ENCODE assay signal across 9 mouse cellular contexts in the genomic region with DNA sequence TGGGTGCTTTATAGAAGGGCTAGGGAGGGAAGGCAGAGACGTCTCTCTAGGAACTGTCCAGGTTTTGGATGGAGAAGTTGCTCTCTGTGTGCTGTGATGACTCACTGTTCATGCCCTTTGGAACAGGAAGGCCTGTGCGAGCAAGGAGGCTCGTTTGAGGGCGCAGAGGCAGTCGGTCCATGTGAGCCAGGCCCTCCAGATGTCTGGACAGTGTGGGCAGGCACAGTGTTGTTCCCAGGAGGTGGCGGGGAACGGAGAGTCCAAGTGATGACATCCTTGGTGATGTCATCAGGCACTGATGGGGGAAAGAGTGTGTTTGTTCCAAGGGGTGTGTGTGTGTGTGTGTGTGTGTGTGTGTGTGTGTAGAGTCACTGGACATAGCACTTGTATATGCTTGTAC.
DNase-seq lines count a peak whose midpoint lies in the region; ATAC-seq and TF ChIP-seq lines count a peak whose summit lies in the region.
"Had no signal": no experiment of that assay in that cellular context is flagged by ENCODE, and none has a peak within 500 bp of the region (broad histone marks: within the 10 kb centered on the region; RNA-seq: fewer than 3 reads in every experiment).

No protein-coding gene starts in this region.

- WGBS in heart, embryonic 11.5 days (ENCODE audit: insufficient replicate concordance): 35% methylated on average over 7 of the region's 7 CpGs
- 47% methylated on average over 7 of the region's 7 CpGs for WGBS in lung, postnatal 0 days
- WGBS in midbrain, embryonic 10.5 days: 92% methylated on average over 7 of the region's 7 CpGs

- peak; percentile 71; the same call in 1 of the 2 replicates for TF ChIP-seq EP300 in lung, postnatal 0 days (IDR thresholded peaks at IDR 0.05)

- peaks cover 12% of the 10 kb centered on the region for H3K4me1 ChIP-seq in heart, embryonic 11.5 days (ENCODE audit: control insufficient read depth, insufficient read depth, low read length)
- peaks cover 3% of the 10 kb centered on the region; the same call in 1 of the 2 replicates for H3K4me1 ChIP-seq in lung, postnatal 0 days (ENCODE audit: insufficient read depth, low read depth, low read length)
- peaks cover 29% of the 10 kb centered on the region for H3K4me1 ChIP-seq in midbrain, embryonic 10.5 days

- no peak overlapping the region for H3K9ac ChIP-seq in heart, embryonic 11.5 days (ENCODE audit: low read depth, low read length)
- H3K9ac ChIP-seq in lung, postnatal 0 days (replicated peaks; ENCODE audit: low read depth): no peak overlapping the region

- H3K4me3 ChIP-seq in heart, embryonic 11.5 days (ENCODE audit: low read depth, low read length): no peak overlapping the region
- no peak overlapping the region for H3K4me3 ChIP-seq in lung, postnatal 0 days (ENCODE audit: low read depth, low read length)
- no peak overlapping the region for H3K4me3 ChIP-seq in midbrain, embryonic 10.5 days
- H3K4me3 ChIP-seq: hindbrain, embryonic 10.5 days had no signal

- H3K36me3 ChIP-seq in heart, embryonic 11.5 days (ENCODE audit: control insufficient read depth, insufficient read depth, low read length): no peaks in the 10 kb centered on the region
- no peaks in the 10 kb centered on the region for H3K36me3 ChIP-seq in lung, postnatal 0 days (ENCODE audit: insufficient read depth, low read length)
- H3K36me3 ChIP-seq in midbrain, embryonic 10.5 days: peaks cover 12% of the 10 kb centered on the region

- peak; percentile 66 for DNase-seq in MN1 (ENCODE audit: low spot score)
- DNase-seq in adrenal gland, postnatal 14 days: peak; percentile 82
- DNase-seq in lung, postnatal 0 days (ENCODE audit: low spot score): peak; percentile 62
- no peak for DNase-seq in midbrain, embryonic 10.5 days (ENCODE audit: low spot score)
- DNase-seq in frontal cortex, postnatal 25 days (ENCODE audit: low spot score in 2 of 2): no peak
- no peak for DNase-seq in frontal cortex, postnatal 36 days (ENCODE audit: low spot score in 2 of 2)
- no peak for DNase-seq in ovary, postnatal 10 days (ENCODE audit: low spot score)

- H3K9me3 ChIP-seq in heart, embryonic 11.5 days (replicated peaks; ENCODE audit: control insufficient read depth, low read length): no peaks in the 10 kb centered on the region
- H3K9me3 ChIP-seq in lung, postnatal 0 days (ENCODE audit: low read length): no peaks in the 10 kb centered on the region
- H3K9me3 ChIP-seq in midbrain, embryonic 10.5 days (replicated peaks): no peaks in the 10 kb centered on the region
- H3K9me3 ChIP-seq: hindbrain, embryonic 10.5 days had no signal

- no peak overlapping the region for H3K27ac ChIP-seq in heart, embryonic 11.5 days (ENCODE audit: low read depth, low read length)
- H3K27ac ChIP-seq in lung, postnatal 0 days (ENCODE audit: low read length): no peak overlapping the region
- no peak overlapping the region for H3K27ac ChIP-seq in midbrain, embryonic 10.5 days (replicated peaks)
- H3K27ac ChIP-seq: hindbrain, embryonic 10.5 days had no signal

- no peak for TF ChIP-seq CTCF in lung, postnatal 0 days (IDR thresholded peaks at IDR 0.05)

- peak; percentile 50; the same call in 1 of the 2 replicates for ATAC-seq in heart, embryonic 11.5 days (replicated peaks; ENCODE audit: insufficient number of reproducible peaks, low FRiP score, low TSS enrichment)
- ATAC-seq in lung, postnatal 0 days: peak; percentile 90

- H3K27me3 ChIP-seq in heart, embryonic 11.5 days (ENCODE audit: control insufficient read depth, insufficient read depth, low read length): no peaks in the 10 kb centered on the region
- H3K27me3 ChIP-seq in lung, postnatal 0 days (replicated peaks; ENCODE audit: insufficient read depth, low read length): no peaks in the 10 kb centered on the region
- H3K27me3 ChIP-seq in midbrain, embryonic 10.5 days (ENCODE audit: low read depth, poor library complexity, severe bottlenecking): peaks cover 15% of the 10 kb centered on the region; the same call in 1 of the 2 replicates

- no peak overlapping the region for H3K4me2 ChIP-seq in heart, embryonic 11.5 days
- no peak overlapping the region for H3K4me2 ChIP-seq in lung, postnatal 0 days (replicated peaks; ENCODE audit: low read depth, low read length)

Comparison
In these comparisons a context has a peak if more than half of its experiments do, and no peak if none do; other contexts are left out.
1. DNase-seq: peak in MN1 (single experiment), adrenal gland, postnatal 14 days (single experiment) and lung, postnatal 0 days (single experiment); none in midbrain, embryonic 10.5 days (single experiment), frontal cortex, postnatal 25 days (0 of 2), frontal cortex, postnatal 36 days (0 of 2) and ovary, postnatal 10 days (single experiment).